Mouse (Mus musculus): ENCODE measurements around the gene Pik3r2. TPM values are rescaled to one million over a fixed set of nuclear protein-coding genes. Genes with fewer than 3 reads are reported as not detected.

The Pik3r2 gene
- polyA plus RNA-seq, 1 experiment from 2014 or later = 30.1 TPM

DNA sequence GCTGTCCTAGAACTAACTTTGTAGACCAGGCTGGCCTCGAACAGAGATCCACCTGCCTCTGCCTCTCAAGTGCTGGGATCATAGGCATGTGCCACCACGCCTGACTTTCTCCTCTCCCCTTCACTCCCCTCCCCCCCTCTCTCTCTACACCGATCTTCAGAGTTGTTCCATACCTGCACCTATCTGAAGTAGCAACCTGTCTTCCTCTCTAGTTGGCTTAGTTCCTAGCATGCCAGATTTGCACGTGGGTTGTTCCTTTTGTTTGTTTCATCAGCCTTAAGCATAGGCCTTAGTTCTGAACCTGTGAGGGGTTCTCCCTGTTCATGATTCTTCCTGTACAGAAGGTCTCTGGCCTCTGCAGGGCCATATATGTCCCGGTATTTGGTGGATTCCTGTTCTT, 38.8 kb downstream of the Pik3r2 start:
- DNase-seq (ENCODE audit: low spot score) = no peak
- no peaks in the 10 kb centered on the region for H3K9me3 ChIP-seq (replicated peaks; ENCODE audit: control insufficient read depth, low read length)
- WGBS = 66% methylated on average over 5 of the region's 5 CpGs
- no peak for ATAC-seq (replicated peaks; ENCODE audit: insufficient number of reproducible peaks, low FRiP score, low TSS enrichment, low read depth)
- no peaks in the 10 kb centered on the region for H3K36me3 ChIP-seq (replicated peaks; ENCODE audit: control insufficient read depth, insufficient read depth, low read depth, low read length)
- H3K27me3 ChIP-seq (ENCODE audit: control insufficient read depth, insufficient read depth, low read length) = peaks cover 10% of the 10 kb centered on the region
- H3K4me3 ChIP-seq (ENCODE audit: low read depth, low read length) = no peak overlapping the region
- no peak overlapping the region for H3K27ac ChIP-seq (replicated peaks; ENCODE audit: low read depth, low read length)
- no peak overlapping the region for H3K9ac ChIP-seq (replicated peaks; ENCODE audit: low read length)
- no peaks in the 10 kb centered on the region for H3K4me1 ChIP-seq (ENCODE audit: control insufficient read depth, insufficient read depth, low read length)
- no peak overlapping the region for H3K4me2 ChIP-seq (ENCODE audit: low read depth, low read length)

DNA sequence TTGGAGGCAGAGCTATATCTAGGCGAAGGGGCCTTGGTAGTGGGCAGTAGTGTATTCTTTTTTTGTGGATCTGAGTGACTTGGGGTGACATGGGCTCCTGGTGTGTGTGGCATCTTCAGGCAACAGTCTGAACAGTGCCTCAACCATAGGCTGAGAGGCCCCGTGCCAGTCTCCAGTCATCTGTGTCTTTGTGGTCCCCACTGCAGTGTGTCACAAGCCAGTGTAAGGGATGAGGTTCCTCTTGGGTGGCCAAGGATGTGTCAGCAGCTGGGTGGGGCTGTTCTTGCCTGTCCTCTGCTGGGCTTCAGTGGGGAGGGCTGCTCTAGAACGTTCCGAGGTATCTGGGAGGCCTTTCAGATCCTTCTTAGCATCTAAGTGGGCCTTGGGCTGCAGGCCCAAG, 45.6 kb downstream of the Pik3r2 start:
- peaks cover 2% of the 10 kb centered on the region; the same call in 1 of the 2 replicates for H3K4me1 ChIP-seq (ENCODE audit: control insufficient read depth, insufficient read depth, low read length)
- no peaks in the 10 kb centered on the region for H3K9me3 ChIP-seq (replicated peaks; ENCODE audit: control insufficient read depth, low read length)
- H3K27ac ChIP-seq (replicated peaks; ENCODE audit: low read depth, low read length) = no peak overlapping the region
- 89% methylated on average over 4 of the region's 4 CpGs for WGBS
- no peak overlapping the region for H3K4me2 ChIP-seq (ENCODE audit: low read depth, low read length)
- ATAC-seq (replicated peaks; ENCODE audit: insufficient number of reproducible peaks, low FRiP score, low TSS enrichment, low read depth) (no peak), DNase-seq (ENCODE audit: low spot score) (no peak)
- no peak overlapping the region for H3K4me3 ChIP-seq (ENCODE audit: low read depth, low read length)
- no peaks in the 10 kb centered on the region for H3K36me3 ChIP-seq (replicated peaks; ENCODE audit: control insufficient read depth, insufficient read depth, low read depth, low read length)
- H3K9ac ChIP-seq (replicated peaks; ENCODE audit: low read length) = no peak overlapping the region
- peaks cover 19% of the 10 kb centered on the region for H3K27me3 ChIP-seq (ENCODE audit: control insufficient read depth, insufficient read depth, low read length)

DNA sequence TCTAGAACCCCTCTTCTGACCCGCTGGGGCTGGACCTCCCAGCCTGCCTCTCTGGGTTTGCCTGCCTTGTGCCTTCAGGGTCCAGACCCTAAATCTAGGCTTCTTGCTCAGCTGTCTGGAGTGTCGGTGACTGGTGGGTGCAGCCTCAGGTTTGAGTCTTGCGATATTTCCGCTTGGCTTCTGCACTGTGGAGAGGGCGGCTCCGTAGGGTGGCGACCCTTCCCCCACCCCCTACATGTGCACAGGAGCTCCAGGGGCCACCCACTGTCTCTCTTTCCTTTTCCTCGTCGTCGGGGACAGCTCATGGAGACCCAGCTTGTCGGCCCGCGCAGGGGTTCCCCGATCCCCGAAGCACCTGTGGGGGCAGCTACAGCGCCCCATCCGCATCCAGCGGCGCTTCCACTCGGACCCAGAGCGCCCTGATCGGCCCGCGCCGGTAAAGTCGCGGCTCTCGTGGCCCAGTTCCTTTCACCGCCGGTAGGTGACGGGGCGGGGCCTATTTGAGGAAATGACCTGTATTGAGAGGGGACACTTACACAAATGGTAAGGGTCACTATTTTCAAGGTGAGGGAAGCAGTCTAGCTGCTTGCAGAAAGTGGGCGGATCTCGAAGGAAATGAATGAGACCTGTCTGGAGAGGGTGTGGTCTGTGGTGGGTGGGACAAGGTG, 46.6 kb downstream of the Pik3r2 start:
- no peak for DNase-seq (ENCODE audit: low spot score)
- no peak overlapping the region for H3K27ac ChIP-seq (replicated peaks; ENCODE audit: low read depth, low read length)

DNA sequence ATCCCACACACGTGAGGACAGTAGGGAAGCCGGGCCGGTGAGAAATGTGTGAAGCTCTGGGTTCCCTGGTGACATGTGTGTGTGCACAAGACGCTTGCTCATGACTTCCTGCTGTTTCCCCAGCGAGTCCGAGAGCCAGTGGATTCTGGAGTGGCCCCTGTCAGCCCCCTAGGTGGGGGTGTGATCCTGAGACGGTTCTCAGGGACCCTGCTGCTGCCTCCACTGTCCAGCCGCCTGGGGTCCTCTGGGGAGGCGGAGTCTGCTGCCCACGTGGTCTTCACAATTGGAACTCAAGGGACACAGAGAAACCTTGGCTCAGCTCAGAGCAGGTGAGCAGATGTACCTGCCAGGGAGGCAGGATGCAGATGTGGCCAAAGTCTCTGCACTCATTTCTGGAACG, 49.8 kb downstream of the Pik3r2 start:
- Histone ChIP-seq H3K27ac (replicated peaks; ENCODE audit: low read depth, low read length) (no peak overlapping the region), H3K9ac (replicated peaks; ENCODE audit: low read length) (no peak overlapping the region), H3K4me2 (ENCODE audit: low read depth, low read length) (no peak overlapping the region), H3K9me3 (replicated peaks; ENCODE audit: control insufficient read depth, low read length) (no peaks in the 10 kb centered on the region), H3K27me3 (ENCODE audit: control insufficient read depth, insufficient read depth, low read length) (peaks cover 19% of the 10 kb centered on the region), H3K4me1 (ENCODE audit: control insufficient read depth, insufficient read depth, low read length) (peaks cover 2% of the 10 kb centered on the region; the same call in 1 of the 2 replicates), H3K36me3 (replicated peaks; ENCODE audit: control insufficient read depth, insufficient read depth, low read depth, low read length) (no peaks in the 10 kb centered on the region), H3K4me3 (ENCODE audit: low read depth, low read length) (no peak overlapping the region)
- ATAC-seq (replicated peaks; ENCODE audit: insufficient number of reproducible peaks, low FRiP score, low TSS enrichment, low read depth) (no peak), DNase-seq (ENCODE audit: low spot score) (no peak)
- 43% methylated on average over 11 of the region's 11 CpGs for WGBS

More for the DNA sequence above, 46.6 kb downstream of the Pik3r2 start:
- ATAC-seq (replicated peaks; ENCODE audit: insufficient number of reproducible peaks, low FRiP score, low TSS enrichment, low read depth) = no peak
- H3K4me1 ChIP-seq (ENCODE audit: control insufficient read depth, insufficient read depth, low read length) = peaks cover 2% of the 10 kb centered on the region; the same call in 1 of the 2 replicates
- H3K36me3 ChIP-seq (replicated peaks; ENCODE audit: control insufficient read depth, insufficient read depth, low read depth, low read length) = no peaks in the 10 kb centered on the region
- peak overlapping the region; percentile 29 for H3K4me2 ChIP-seq (ENCODE audit: low read depth, low read length)
- peak overlapping the region; percentile 37; the same call in 1 of the 2 replicates for H3K9ac ChIP-seq (replicated peaks; ENCODE audit: low read length)
- 3% methylated on average over 34 of the region's 34 CpGs for WGBS
- H3K27me3 ChIP-seq (ENCODE audit: control insufficient read depth, insufficient read depth, low read length) = peaks cover 19% of the 10 kb centered on the region
- H3K4me3 ChIP-seq (ENCODE audit: low read depth, low read length) = 0 out of 2 replicates have a peak overlapping the region, but pooled peaks have one; percentile 5
- no peaks in the 10 kb centered on the region for H3K9me3 ChIP-seq (replicated peaks; ENCODE audit: control insufficient read depth, low read length)

DNA sequence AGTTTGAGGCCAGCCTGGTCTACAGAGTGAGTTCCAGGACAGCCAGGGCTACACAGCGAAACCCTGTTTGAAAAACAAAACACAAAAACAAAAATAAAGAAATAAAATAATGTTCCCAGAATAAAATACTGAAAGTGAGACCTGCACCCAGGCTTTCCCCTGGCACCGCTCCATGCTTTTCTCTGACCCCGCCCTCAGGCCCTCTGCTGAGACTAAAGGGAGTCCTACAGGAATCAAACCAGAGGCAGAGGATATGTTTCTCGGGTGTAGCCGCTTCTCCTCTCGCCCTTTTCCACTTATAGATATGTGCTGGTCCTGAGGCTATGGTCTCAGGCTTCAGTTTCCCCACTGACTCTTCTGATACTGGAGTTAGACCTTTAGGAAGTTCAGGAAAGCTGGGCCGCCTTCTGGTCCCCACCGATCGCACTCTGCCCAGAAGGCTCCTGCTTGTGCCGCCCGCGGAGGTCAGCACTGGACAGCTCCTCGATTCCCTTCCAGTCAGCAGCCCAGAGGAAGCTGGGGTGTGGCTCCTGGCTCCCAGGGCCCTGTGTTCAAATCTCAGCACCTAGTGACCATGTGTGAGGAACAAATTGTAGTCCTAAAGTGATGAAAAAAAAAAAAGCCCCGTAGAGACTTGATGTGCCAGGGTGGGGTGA, 50.6 kb downstream of the Pik3r2 start:
- 26% methylated on average over 14 of the region's 14 CpGs for WGBS
- no peak overlapping the region for H3K27ac ChIP-seq (replicated peaks; ENCODE audit: low read depth, low read length)
- H3K9me3 ChIP-seq (replicated peaks; ENCODE audit: control insufficient read depth, low read length) = no peaks in the 10 kb centered on the region
- DNase-seq (ENCODE audit: low spot score) (peak; percentile 61), ATAC-seq (replicated peaks; ENCODE audit: insufficient number of reproducible peaks, low FRiP score, low TSS enrichment, low read depth) (no peak)
- peaks cover 2% of the 10 kb centered on the region; the same call in 1 of the 2 replicates for H3K4me1 ChIP-seq (ENCODE audit: control insufficient read depth, insufficient read depth, low read length)
- H3K36me3 ChIP-seq (replicated peaks; ENCODE audit: control insufficient read depth, insufficient read depth, low read depth, low read length) = no peaks in the 10 kb centered on the region
- H3K4me2 ChIP-seq (ENCODE audit: low read depth, low read length) = no peak overlapping the region
- no peak overlapping the region for H3K4me3 ChIP-seq (ENCODE audit: low read depth, low read length)
- H3K9ac ChIP-seq (replicated peaks; ENCODE audit: low read length) = no peak overlapping the region
- H3K27me3 ChIP-seq (ENCODE audit: control insufficient read depth, insufficient read depth, low read length) = peaks cover 18% of the 10 kb centered on the region

DNA sequence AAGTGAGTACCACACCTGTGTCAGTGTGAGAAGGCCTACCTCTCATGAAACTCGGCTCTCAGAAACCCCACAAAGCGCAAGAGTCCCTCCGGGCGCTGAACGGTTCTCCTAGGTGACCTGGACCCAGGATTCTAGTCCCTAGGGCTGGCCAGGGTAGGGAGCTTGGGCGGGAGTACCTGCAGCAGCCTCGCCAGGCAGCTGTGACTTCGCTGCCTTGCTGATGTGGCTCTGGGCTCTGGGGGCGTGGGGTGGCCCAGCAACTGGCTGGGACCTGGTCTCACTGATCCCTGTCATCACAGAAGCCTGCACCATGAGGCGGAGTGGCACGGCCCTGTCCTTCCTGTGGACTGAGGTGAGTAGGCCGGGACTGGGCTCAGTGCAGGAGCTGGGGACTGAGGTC, 52.3 kb downstream of the Pik3r2 start:
- H3K4me2 ChIP-seq (ENCODE audit: low read depth, low read length) = no peak overlapping the region
- H3K27me3 ChIP-seq (ENCODE audit: control insufficient read depth, insufficient read depth, low read length) = peaks cover 4% of the 10 kb centered on the region
- no peaks in the 10 kb centered on the region for H3K4me1 ChIP-seq (ENCODE audit: control insufficient read depth, insufficient read depth, low read length)
- WGBS = 73% methylated on average over 12 of the region's 12 CpGs
- no peak overlapping the region for H3K9ac ChIP-seq (replicated peaks; ENCODE audit: low read length)
- no peaks in the 10 kb centered on the region for H3K36me3 ChIP-seq (replicated peaks; ENCODE audit: control insufficient read depth, insufficient read depth, low read depth, low read length)
- no peak for DNase-seq (ENCODE audit: low spot score)
- no peak for ATAC-seq (replicated peaks; ENCODE audit: insufficient number of reproducible peaks, low FRiP score, low TSS enrichment, low read depth)
- no peaks in the 10 kb centered on the region for H3K9me3 ChIP-seq (replicated peaks; ENCODE audit: control insufficient read depth, low read length)
- H3K4me3 ChIP-seq (ENCODE audit: low read depth, low read length) = no peak overlapping the region
- no peak overlapping the region for H3K27ac ChIP-seq (replicated peaks; ENCODE audit: low read depth, low read length)

DNA sequence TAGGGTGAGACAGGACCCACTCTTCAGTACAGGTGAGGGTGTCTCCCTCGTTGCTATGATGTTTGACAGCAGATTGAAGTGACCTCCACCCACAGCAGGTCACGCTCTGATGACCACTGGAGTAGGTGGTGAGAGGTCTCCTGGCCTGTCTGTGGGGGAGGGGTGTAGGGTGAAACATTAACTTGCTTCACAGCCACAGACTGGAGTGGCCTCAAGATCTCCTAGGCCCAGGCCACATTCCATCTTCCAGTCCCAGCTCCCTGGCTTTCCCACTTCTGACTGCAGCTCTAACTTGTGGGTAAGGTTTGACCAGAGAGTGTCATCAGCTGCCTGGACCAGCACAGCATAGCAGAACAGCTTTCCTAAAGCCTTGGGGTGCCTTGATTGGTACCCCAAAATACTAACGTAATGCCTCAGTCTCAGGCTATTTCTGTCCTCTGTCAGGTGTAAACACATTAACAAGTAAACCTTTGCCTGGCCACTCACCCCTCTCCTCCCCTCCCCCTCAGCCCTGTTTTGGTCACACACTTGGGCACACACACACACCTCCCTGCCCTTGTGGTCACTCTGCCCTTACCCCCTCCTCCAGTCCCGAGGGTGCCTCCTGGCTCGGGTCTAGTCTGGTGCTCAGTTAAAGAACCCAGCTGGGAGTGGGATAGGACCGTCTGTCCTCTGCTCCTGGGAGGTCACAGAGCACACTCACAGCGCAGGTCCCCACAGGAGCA, 52.9 kb downstream of the Pik3r2 start, which contains the start of gene Pde4c:
Gene Pde4c, plus strand, starts transcription at position 235 of the 725 bp plus-strand sequence.
- Histone ChIP-seq H3K9ac (replicated peaks; ENCODE audit: low read length) (no peak within 1 kb of the TSS), H3K36me3 (replicated peaks; ENCODE audit: control insufficient read depth, insufficient read depth, low read depth, low read length) (no peaks in the 10 kb centered on the region), H3K27me3 (ENCODE audit: control insufficient read depth, insufficient read depth, low read length) (no peaks in the 10 kb centered on the region), H3K9me3 (replicated peaks; ENCODE audit: control insufficient read depth, low read length) (no peaks in the 10 kb centered on the region), H3K4me1 (ENCODE audit: control insufficient read depth, insufficient read depth, low read length) (no peaks in the 10 kb centered on the region), H3K27ac (replicated peaks; ENCODE audit: low read depth, low read length) (no peak within 1 kb of the TSS), H3K4me3 (ENCODE audit: low read depth, low read length) (no peak within 1 kb of the TSS), H3K4me2 (ENCODE audit: low read depth, low read length) (no peak within 1 kb of the TSS)
- DNase-seq (ENCODE audit: low spot score) = no peak
- 68% methylated on average over 7 of the region's 7 CpGs for WGBS
- ATAC-seq (replicated peaks; ENCODE audit: insufficient number of reproducible peaks, low FRiP score, low TSS enrichment, low read depth) = no peak

DNA sequence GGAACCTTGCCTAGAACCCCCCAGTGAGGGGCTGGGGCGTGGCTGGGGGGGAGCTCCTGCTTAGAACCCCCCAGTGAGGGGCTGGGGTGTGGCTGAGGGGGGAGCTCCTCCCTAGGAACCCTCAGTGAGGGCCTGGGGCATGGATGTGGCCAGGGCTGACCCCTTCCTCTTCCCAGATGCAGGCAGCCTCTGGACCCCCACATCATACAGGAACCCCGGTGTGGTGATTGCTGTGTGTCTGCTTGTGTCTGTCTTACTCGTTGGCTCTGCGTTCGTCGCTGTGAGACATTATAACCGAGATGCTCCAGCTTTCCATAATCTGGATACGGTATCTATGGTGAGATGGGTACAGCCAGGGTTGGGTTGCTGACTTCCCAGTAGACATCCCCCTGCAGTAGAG, 54.9 kb downstream of the Pik3r2 start:
- Histone ChIP-seq H3K4me1 (ENCODE audit: control insufficient read depth, insufficient read depth, low read length) (no peaks in the 10 kb centered on the region), H3K9ac (replicated peaks; ENCODE audit: low read length) (no peak overlapping the region), H3K27me3 (ENCODE audit: control insufficient read depth, insufficient read depth, low read length) (no peaks in the 10 kb centered on the region), H3K9me3 (replicated peaks; ENCODE audit: control insufficient read depth, low read length) (no peaks in the 10 kb centered on the region), H3K4me2 (ENCODE audit: low read depth, low read length) (no peak overlapping the region), H3K36me3 (replicated peaks; ENCODE audit: control insufficient read depth, insufficient read depth, low read depth, low read length) (no peaks in the 10 kb centered on the region), H3K4me3 (ENCODE audit: low read depth, low read length) (no peak overlapping the region), H3K27ac (replicated peaks; ENCODE audit: low read depth, low read length) (no peak overlapping the region)
- WGBS = 81% methylated on average over 8 of the region's 8 CpGs
- DNase-seq (ENCODE audit: low spot score) (no peak), ATAC-seq (replicated peaks; ENCODE audit: insufficient number of reproducible peaks, low FRiP score, low TSS enrichment, low read depth) (no peak)

All from embryonic facial prominence, embryonic 11.5 days (tissue).